ENCODE assay signal across 8 mouse cellular contexts in the genomic region with DNA sequence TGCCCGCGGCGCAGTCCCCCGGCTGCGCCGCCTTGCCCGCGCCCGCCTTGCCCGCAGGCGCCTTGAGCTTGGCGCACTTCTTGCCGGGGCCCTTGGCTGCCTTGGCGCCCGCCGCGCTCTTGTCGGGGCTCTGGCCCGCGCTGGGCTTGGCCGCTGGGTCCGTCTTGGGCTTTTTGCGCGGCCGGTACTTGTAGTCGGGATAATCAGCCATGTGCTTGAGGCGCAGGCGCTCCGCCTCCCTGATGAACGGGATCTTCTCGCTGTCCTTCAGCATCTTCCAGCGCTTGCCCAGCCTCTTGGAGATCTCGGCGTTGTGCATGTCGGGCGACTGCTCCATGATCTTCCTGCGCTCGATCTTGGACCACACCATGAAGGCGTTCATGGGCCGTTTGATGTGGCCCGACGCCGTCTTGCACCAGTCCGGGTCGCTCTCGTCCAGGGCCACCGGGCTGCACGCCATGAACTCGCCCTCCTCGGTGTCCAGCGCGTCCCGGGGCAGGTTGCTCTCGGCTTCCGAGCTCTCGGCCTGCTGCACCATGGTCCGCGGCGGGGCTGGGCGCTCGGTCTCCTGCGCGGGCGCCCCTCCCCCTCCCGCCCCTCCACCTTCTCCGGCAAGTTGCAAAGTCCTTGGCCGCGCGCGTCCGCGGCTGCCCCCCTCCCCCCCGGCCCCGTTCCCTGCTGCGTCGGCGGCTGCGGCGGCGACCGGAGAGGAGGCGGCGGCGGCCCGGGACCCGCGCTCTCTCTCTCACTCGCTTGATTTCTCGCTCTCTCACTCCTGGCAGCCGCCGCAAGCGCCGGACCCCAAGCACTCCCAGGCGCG. TPM values are rescaled to one million over a fixed set of nuclear protein-coding genes. Genes with fewer than 3 reads are reported as not detected.
DNase-seq lines count a peak whose midpoint lies in the region; ATAC-seq and TF ChIP-seq lines count a peak whose summit lies in the region.

A gene (minus strand): TSS at position 704 of the 820 bp plus-strand sequence.

- DNase-seq in heart, adult 2 months = peak; percentile 12 to 34
- DNase-seq in heart, postnatal 25 days (ENCODE audit: low spot score) = no peak
- DNase-seq in embryonic facial prominence, embryonic 11.5 days (ENCODE audit: low spot score) = peak; percentile 75
- peak; percentile 32 to 43 for DNase-seq in layer of hippocampus, adult 2 months (ENCODE audit: low spot score in 2 of 2)
- DNase-seq in right cerebral cortex, postnatal 25 days = peak; percentile 71

- no peak for TF ChIP-seq EP300 in heart, adult 2 months (IDR thresholded peaks at IDR 0.05; ENCODE audit: insufficient read depth, low read depth, low read length)

- under 1% methylated on average over 95 of the region's 95 CpGs for WGBS in heart, adult 2 months
- WGBS in embryonic facial prominence, embryonic 11.5 days = under 1% methylated on average over 77 of the region's 95 CpGs
- WGBS in heart, embryonic 15.5 days = under 1% methylated on average over 89 of the region's 95 CpGs
- WGBS in liver, embryonic 16.5 days (ENCODE audit: insufficient replicate concordance) = under 1% methylated on average over 78 of the region's 95 CpGs

- H3K36me3 ChIP-seq in heart, adult 2 months (ENCODE audit: control insufficient read depth, insufficient read depth, low read length) = no peaks in the 10 kb centered on the region
- H3K36me3 ChIP-seq in embryonic facial prominence, embryonic 11.5 days (replicated peaks; ENCODE audit: control insufficient read depth, insufficient read depth, low read depth, low read length) = no peaks in the 10 kb centered on the region
- no peaks in the 10 kb centered on the region for H3K36me3 ChIP-seq in heart, embryonic 15.5 days
- H3K36me3 ChIP-seq in liver, embryonic 16.5 days (ENCODE audit: control insufficient read depth, insufficient read depth) = no peaks in the 10 kb centered on the region

- TF ChIP-seq CTCF in heart, adult 2 months (IDR thresholded peaks at IDR 0.05) = no peak
- no peak for TF ChIP-seq CTCF in layer of hippocampus, adult 2 months (conservative IDR thresholded peaks at IDR 0.05)

- peak; percentile 1 for ATAC-seq in embryonic facial prominence, embryonic 11.5 days (replicated peaks; ENCODE audit: insufficient number of reproducible peaks, low FRiP score, low TSS enrichment, low read depth)
- peak; percentile 25 for ATAC-seq in heart, embryonic 15.5 days (replicated peaks; ENCODE audit: insufficient number of reproducible peaks, insufficient read depth, low FRiP score, low read depth)
- ATAC-seq in liver, embryonic 16.5 days (ENCODE audit: low read depth) = no peak; the same call in 1 of the 2 replicates
- ATAC-seq in erythroid progenitor cell, adult 5-6 weeks (replicated peaks; ENCODE audit: low FRiP score, poor library complexity, severe bottlenecking) = no peak

- peak within 1 kb of the TSS; percentile 49 for H3K4me3 ChIP-seq in heart, adult 2 months
- peak within 1 kb of the TSS; percentile 68 for H3K4me3 ChIP-seq in embryonic facial prominence, embryonic 11.5 days (ENCODE audit: low read depth, low read length)
- peak within 1 kb of the TSS; percentile 79 for H3K4me3 ChIP-seq in heart, embryonic 15.5 days
- peak within 1 kb of the TSS; percentile 88 for H3K4me3 ChIP-seq in layer of hippocampus, adult 2 months
- H3K4me3 ChIP-seq in liver, embryonic 16.5 days (ENCODE audit: low read depth, low read length) = peak within 1 kb of the TSS; percentile 44

- H3K9ac ChIP-seq in heart, adult 2 months (ENCODE audit: low read depth, low read length) = no peak within 1 kb of the TSS
- H3K9ac ChIP-seq in embryonic facial prominence, embryonic 11.5 days (replicated peaks; ENCODE audit: low read length) = peak within 1 kb of the TSS; percentile 89
- peak within 1 kb of the TSS; percentile 76 for H3K9ac ChIP-seq in heart, embryonic 15.5 days
- H3K9ac ChIP-seq in liver, embryonic 16.5 days (ENCODE audit: low read depth, low read length) = no peak within 1 kb of the TSS

- no peaks in the 10 kb centered on the region for H3K4me1 ChIP-seq in heart, adult 2 months (ENCODE audit: control insufficient read depth, insufficient read depth, low read length)
- no peaks in the 10 kb centered on the region for H3K4me1 ChIP-seq in embryonic facial prominence, embryonic 11.5 days (ENCODE audit: control insufficient read depth, insufficient read depth, low read length)
- peaks cover 5% of the 10 kb centered on the region; the same call in 1 of the 2 replicates for H3K4me1 ChIP-seq in heart, embryonic 15.5 days (replicated peaks)
- no peaks in the 10 kb centered on the region for H3K4me1 ChIP-seq in liver, embryonic 16.5 days (ENCODE audit: control insufficient read depth, low read depth, low read length)

- peaks cover 11% of the 10 kb centered on the region for H3K27me3 ChIP-seq in heart, adult 2 months (ENCODE audit: control insufficient read depth, insufficient read depth, low read length)
- no peaks in the 10 kb centered on the region for H3K27me3 ChIP-seq in embryonic facial prominence, embryonic 11.5 days (ENCODE audit: control insufficient read depth, insufficient read depth, low read length)
- H3K27me3 ChIP-seq in heart, embryonic 15.5 days = no peaks in the 10 kb centered on the region
- peaks cover 58% of the 10 kb centered on the region for H3K27me3 ChIP-seq in liver, embryonic 16.5 days (ENCODE audit: control insufficient read depth, insufficient read depth, low read depth, low read length)

- peak within 1 kb of the TSS; percentile 78 for H3K4me2 ChIP-seq in embryonic facial prominence, embryonic 11.5 days (ENCODE audit: low read depth, low read length)
- H3K4me2 ChIP-seq in heart, embryonic 15.5 days = peak within 1 kb of the TSS; percentile 97
- H3K4me2 ChIP-seq in liver, embryonic 16.5 days (ENCODE audit: low read depth, low read length) = peak within 1 kb of the TSS; percentile 52

- H3K9me3 ChIP-seq in embryonic facial prominence, embryonic 11.5 days (replicated peaks; ENCODE audit: control insufficient read depth, low read length) = no peaks in the 10 kb centered on the region
- H3K9me3 ChIP-seq in heart, embryonic 15.5 days (replicated peaks) = no peaks in the 10 kb centered on the region
- no peaks in the 10 kb centered on the region for H3K9me3 ChIP-seq in liver, embryonic 16.5 days (replicated peaks; ENCODE audit: control insufficient read depth, low read length)

- H3K79me2 ChIP-seq in heart, adult 2 months (replicated peaks; ENCODE audit: control insufficient read depth, insufficient read depth, low read length) = no peaks in the 10 kb centered on the region

- H3K27ac ChIP-seq in heart, adult 2 months = no peak within 1 kb of the TSS
- H3K27ac ChIP-seq in embryonic facial prominence, embryonic 11.5 days (replicated peaks; ENCODE audit: low read depth, low read length) = peak within 1 kb of the TSS; percentile 97
- H3K27ac ChIP-seq in heart, embryonic 15.5 days = peak within 1 kb of the TSS; percentile 97
- H3K27ac ChIP-seq in layer of hippocampus, adult 2 months = peak within 1 kb of the TSS; percentile 89
- no peak within 1 kb of the TSS for H3K27ac ChIP-seq in liver, embryonic 16.5 days (ENCODE audit: low read length)

- intact Hi-C loops in heart, adult 2 months (cut with DNase I) = loop anchor here (5.0 kb wide), 1 partner anchor 1090 kb away; no protein-coding TSS in a partner anchor
- intact Hi-C loops in heart, postnatal 25 days (cut with DNase I) = loop anchor here (5.0 to 10.0 kb wide), 2 partner anchors 233 to 1090 kb away; no protein-coding TSS in a partner anchor

- no peak for TF ChIP-seq POLR2A in heart, adult 2 months (IDR thresholded peaks at IDR 0.05; ENCODE audit: insufficient read depth, low read depth, low read length)

RNA-seq across cellular contexts. Expression of the gene that starts here (rescaled TPM):
- under 1 TPM in 1 of 2 experiments, not detected in 1; 0.05 TPM for total RNA-seq in heart, adult 2 months (2021)
- 0.02 and 0.03 TPM in 2 replicates for polyA plus RNA-seq in heart, adult 2 months (2012; rRNA removed)
- total RNA-seq in heart, postnatal 25 days (2021) = under 1 TPM; 0.20 to 0.21 TPM
- 444 and 508 TPM in 2 replicates for polyA plus RNA-seq in embryonic facial prominence, embryonic 11.5 days (2014; fragmentation: Nextera tagmentation; extraction: Ambion mirVana)
- polyA plus RNA-seq in heart, embryonic 15.5 days (2015; fragmentation: Nextera tagmentation; extraction: Ambion mirVana) = 13.6 and 13.7 TPM in 2 replicates
- total RNA-seq in layer of hippocampus, adult 2 months (2021) = 10 to 100 TPM; 17.6 to 17.9 TPM
- polyA plus RNA-seq in liver, embryonic 16.5 days (2015; fragmentation: Nextera tagmentation; extraction: Ambion mirVana) = 0.61 and 0.83 TPM in 2 replicates
- total RNA-seq in erythroid progenitor cell, adult 5-6 weeks (2015; ENCODE audit: low replicate concordance) = not detected in 2 replicates
- not detected in 2 replicates for total RNA-seq in erythroid progenitor cell, adult 5-6 weeks (2017; ENCODE audit: low replicate concordance)

Comparison
In these comparisons a context has a peak if more than half of its experiments do, and no peak if none do; other contexts are left out.
1. RNA of the gene that starts here (total RNA-seq): 17.6 to 17.9 TPM in layer of hippocampus, adult 2 months; 0.20 to 0.21 TPM in heart, postnatal 25 days, 0.05 TPM in heart, adult 2 months and not detected in erythroid progenitor cell, adult 5-6 weeks; every median in the first group is over 10 times any median in the second.
2. RNA of the gene that starts here (polyA plus RNA-seq): 444 to 508 TPM in embryonic facial prominence, embryonic 11.5 days; 13.6 to 13.7 TPM in heart, embryonic 15.5 days, 0.61 to 0.83 TPM in liver, embryonic 16.5 days and 0.02 to 0.03 TPM in heart, adult 2 months; every median in the first group is over 10 times any median in the second.
3. H3K27ac ChIP-seq: peak in embryonic facial prominence, embryonic 11.5 days (single experiment), heart, embryonic 15.5 days (single experiment) and layer of hippocampus, adult 2 months (single experiment); none in heart, adult 2 months (single experiment) and liver, embryonic 16.5 days (single experiment).
4. H3K9ac ChIP-seq: peak in embryonic facial prominence, embryonic 11.5 days (single experiment) and heart, embryonic 15.5 days (single experiment); none in heart, adult 2 months (single experiment) and liver, embryonic 16.5 days (single experiment).
5. Peak in DNase-seq and H3K4me3 ChIP-seq in heart, adult 2 months; RNA of the gene not detected or under 1 TPM.
6. ATAC-seq: peak in embryonic facial prominence, embryonic 11.5 days (single experiment) and heart, embryonic 15.5 days (single experiment); none in liver, embryonic 16.5 days (single experiment) and erythroid progenitor cell, adult 5-6 weeks (single experiment).
7. Peak in every context shown above with its lines, with median percentiles within 50 percentile points of each other: H3K4me3 ChIP-seq and H3K4me2 ChIP-seq.